Mouse (Mus musculus) urinary bladder, postnatal 14 days (tissue): ENCODE measurements around the gene Crocc2.
"Not testable (repeated sequence)": the region's sequence is repeated elsewhere in the genome, so short reads cannot be mapped to it uniquely, and the experiment has no call there.

Experiments
- DNase-seq: peaks from one replicate; pipeline ENCODE4 v3.0.0; 2021; ENCODE audit warnings: low spot score

Gene Crocc2

DNA sequence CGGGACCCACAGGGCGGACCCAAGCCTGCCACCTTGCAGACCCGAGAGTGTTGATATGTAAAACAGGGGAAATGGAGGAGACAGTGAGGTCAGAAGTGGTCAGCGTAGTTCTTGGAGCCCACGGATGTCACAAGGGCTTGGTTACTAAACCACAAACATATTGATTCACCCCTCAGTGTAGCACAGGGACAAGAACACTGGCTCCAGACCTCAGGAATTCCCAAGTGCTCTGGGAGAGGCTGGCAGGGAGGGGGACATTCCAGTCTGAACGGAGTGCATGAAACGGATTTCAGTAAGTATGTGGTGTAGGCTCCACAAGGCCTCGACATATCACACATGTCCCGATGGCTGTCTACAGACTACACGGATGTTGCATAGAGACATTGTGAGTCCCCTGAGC lies 6.6 kb upstream of the Crocc2 start:
- DNase-seq = no peak

DNA sequence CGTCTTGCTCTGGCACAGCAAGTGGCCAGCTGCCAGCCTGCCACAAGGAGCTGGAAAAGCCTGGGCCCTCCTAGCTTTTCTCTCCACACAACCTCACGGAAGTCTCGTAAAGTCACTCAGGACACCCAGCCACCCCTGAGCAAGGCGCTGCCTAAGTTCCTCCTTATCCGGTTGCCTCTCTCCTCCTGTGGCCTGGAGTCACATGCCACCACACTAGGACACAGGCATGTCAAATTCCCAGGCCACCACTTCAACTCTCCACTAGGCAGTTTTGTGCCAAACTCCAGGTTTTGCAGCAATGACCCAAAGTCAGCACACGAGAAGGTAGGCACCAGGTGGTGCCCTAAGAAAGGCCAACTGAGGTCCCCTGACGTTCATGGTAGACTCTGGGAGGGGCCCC lies 5.9 kb upstream of the Crocc2 start:
- DNase-seq = no peak

DNA sequence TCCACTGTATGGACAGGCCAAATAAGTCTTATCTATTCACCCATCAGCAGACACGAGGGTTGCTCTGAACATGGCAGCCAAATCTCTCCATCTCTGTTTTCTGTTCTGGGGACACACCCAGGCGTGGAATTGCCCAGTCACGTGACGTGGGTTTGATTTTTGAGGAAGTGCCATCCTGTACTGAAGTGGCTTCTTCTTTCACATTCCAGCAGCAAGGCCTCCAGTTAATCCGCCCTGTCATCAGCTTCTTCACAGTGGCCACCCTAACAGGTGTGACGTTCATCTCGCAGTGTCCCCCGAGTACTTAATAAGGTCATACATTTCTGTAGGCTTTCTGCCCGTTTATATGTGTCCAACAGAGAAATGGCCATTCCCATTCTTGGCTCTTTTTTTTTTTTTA lies 3.1 kb upstream of the Crocc2 start:
- DNase-seq = peak; percentile 58

DNA sequence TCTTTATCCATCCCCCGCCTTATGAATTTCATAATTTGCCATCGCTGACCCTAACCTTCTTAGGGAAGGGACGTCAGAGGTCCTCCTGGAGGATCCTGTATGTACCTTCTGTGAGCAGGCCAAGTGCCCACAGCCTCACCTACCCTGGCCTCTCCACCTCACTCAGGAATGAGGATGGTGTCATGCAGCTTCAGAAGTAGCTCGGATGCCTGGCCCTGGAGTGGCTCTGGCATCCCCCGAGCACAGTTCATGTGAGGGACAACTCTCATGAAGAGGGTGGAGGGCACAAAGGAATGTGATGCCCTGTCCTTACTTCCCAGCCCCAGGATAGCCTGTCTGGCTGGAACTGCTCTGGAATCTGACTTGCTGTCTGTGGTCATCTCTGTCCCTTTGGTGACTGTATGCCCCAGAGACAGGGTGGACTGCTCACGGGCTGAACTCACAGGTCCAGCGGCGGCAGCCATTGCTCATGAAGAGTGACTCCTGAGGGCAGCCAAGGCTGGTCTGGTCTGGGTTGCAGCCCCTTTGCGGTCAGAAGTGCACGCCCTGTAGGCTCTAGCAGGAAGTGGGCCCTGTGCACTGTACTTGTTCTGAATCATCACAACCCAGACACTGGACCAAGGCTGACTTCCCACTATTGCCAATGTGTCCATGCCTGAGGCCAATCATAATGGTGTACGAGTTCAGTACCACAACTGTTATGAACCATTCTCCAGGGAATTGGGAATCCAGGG lies 2.0 kb upstream of the Crocc2 start:
- DNase-seq = no peak

DNA sequence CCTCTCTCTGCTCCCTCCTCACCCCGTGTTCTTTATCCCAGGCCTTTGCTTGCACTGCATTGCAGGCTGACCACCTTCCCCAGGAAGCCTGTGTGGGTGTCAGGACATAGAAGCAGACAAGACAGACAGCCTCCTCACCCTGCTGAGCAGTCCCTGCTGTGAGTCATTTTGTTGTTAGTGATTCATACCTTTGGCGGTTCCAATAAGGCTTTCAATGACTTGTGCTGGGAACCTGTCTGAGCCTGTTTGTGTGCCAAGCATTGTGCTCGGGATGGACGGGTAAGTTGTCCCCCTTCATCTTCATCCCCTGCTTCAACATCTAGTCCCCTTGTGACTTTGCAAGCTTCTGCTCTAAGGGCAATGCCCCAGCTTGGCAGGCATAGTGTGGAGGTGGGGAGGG lies 5.1 kb downstream of the Crocc2 start:
- DNase-seq = peak; percentile 38

DNA sequence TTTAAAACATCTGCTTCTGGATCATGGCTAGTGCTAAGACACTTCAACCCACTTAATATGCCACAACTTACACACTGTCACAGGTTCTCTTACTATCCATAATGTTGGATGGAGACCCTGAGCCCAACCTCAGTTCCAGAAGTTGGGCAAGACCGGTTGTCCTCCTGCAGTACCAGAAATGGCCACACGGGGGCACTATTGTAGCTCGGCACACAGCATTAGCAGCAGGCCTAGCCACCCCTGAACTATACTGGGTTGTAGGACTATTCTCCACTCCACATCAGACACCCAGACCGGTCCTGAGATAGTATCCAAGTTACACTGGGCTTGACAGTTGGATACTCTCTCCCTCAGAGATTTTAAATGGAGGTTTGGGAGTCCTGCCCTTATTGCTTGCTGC lies 5.9 kb downstream of the Crocc2 start:
- DNase-seq = peak; percentile 84

DNA sequence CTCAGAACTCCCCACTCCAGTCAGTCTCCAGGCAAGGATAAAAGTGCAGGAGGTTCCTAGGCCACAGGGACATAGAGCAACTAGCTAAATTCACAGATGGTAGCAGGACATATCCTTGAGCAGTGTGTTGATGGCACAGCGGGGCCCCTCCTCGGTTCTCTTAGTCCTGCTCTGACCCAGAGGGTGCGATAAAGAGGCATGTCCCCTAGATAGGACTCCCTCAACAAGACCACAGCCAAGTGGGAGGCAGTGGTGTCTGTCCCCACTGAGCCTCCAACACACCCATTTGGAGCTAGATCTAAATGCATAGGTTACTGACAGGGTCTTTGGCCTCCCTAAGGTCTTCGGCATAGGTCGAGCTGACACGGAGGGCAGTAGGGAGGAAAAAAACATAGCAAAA lies 7.3 kb downstream of the Crocc2 start:
- DNase-seq = no peak

DNA sequence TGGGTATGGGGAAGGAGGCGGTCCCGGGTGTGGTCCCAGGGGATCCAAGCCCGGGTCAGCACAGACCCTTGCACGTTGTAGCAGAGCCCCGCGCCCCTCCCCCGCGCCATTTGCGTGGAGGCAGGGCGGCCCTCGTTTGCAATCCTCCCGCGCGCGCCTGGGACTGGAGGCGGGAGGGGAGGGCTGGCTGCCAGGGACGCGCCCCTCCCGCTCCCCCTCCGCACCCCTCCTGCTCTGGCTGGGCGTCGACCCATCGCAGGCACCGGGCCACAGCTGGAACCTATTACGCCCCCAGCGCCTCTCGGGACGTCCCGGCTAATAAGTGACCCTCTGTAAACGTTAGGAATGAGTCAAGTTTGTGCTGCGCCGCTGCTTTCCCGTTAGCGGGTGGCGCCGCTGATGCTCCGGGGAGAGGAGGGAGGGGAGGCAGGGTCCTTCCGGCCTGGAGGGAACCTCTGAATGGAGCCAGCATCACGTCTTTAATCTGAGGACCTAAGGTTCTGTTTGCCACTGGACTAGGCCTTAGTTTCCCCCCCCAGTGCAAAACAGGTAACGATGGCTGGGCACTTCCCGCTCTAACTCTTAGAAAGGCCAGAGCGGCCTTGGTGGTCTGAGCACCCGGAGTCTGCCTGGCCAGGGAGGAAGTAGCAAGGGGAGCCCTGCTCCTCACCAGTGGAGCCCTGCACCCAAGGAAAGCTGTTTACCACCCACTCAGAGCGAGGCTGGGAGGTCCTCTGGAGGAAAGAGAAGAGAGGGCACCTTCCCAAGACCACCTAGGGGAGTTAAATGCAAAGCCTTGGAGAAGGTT lies 8.2 kb downstream of the Crocc2 start:
- peak; percentile 65 for DNase-seq

DNA sequence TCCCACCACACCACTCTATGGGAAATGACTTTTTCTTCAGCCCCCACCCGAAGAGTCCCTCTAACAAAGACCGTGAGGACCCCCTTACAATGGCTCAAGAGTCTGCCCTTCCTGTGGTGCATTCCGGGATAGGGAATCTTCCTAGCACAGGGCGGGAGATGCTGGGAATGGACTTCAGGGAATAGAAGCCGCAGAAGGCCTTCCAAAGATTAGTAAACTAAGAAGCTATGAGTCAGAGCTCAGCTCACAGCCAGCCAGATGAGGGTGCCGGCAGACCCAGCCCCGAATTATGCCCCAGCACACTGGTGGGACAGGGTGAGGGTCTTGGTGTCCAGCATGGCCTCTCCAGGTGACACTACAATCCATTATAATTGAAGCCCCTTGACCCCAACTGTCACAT lies 13.8 kb downstream of the Crocc2 start:
- no peak for DNase-seq

DNA sequence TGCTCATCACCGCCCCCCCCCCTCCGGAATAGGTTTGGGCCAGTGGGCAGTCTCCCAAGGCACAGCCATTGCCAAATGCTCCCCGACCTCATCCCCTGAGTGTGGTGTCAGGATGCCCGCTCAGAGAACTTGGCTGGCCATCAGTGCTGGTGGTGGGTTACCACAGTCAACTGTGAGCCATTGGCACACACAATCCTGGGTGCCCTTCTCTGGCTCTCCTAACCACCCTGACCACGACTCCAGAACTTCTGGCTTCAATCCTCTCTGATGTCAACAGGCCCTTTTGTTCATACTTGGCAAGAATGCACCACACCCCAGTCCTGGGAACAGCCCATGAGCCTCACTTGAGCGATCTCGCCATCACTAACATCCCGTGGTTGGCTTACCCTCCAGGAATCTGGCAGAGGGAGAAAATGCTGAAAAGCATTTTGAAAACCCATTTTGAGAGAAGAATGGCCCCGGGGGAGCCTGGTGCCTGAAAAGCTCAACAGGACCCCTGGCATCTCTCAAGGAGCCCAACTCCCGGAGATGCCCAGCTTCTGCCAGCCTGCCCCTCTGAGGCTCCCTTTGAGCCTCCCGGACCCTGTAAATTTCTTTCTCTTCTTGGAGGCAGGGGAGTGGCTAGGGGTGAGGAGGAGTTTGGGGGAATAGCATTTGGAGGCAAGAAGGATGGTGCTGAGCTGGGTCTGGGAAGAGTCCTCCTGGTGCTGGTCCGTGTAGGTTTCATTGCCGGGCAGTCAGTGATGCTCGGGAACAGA lies 15.7 kb downstream of the Crocc2 start:
- no peak for DNase-seq

DNA sequence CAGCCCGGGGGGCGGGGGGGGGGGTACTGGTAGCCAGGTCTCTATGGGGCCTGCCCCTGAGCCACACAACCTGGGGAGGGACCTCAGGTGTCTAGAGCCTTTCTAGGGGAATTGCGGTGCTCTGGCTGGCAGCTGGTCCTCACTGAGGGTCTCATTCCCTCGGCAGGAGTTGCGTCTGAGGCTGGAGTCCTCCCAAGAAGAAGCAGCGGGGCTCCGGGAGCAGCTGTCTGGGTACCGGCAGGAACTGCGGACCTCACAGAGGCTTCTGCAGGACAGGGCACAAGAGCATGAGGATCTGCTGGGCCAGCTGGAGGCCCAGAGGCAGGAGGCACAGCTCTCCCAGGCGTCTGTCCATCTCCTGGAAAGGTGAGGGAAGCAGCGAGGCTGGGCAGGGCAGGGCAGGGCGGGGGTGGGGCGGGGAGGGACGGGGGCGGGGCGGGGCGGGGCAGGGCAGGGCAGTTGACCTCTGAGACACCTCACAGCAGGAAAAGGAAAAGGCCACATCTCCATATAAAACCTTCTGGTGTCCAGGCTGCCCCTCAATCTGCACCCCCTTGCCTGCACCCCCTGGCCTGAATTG lies 22.3 kb downstream of the Crocc2 start:
- no peak for DNase-seq

DNA sequence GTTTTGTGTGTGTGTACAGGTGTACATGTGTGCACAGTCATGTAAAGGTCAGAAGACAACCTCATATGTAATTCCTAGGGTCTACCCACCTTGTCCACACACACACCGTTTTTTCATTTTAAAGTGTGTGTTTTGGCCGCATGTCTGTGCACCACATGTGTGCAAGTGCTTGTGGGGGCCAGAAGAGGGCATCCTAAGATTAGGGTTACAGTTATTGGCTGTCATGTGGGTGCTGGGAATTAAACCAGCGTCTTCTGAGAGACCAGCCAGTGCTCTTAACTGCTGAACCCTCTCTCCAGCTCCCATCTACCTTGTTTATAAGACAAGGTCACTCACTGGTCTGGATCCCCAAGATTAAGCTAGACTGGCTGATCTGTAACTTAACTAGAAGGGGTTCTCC lies 26.4 kb downstream of the Crocc2 start:
- DNase-seq = no peak

DNA sequence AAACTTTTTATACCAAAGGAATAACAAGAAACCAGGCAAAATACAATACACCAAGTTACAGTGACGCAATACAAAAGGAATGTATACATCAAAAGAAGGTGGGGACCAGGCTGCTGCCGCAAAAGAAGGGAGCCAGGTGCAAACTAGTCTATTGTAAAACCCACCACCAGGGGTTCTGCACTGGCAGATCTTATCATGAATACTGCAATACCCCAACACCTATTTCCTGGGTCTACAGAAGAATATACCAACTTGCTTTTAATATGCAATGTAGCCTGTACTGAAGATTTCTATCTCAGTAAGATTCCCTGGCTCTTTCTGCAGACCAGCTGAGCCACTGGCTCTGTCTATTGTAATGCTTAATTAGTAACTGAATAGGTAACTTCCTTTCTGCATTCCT lies 28.9 kb downstream of the Crocc2 start:
- not testable (repeated sequence) for DNase-seq

DNA sequence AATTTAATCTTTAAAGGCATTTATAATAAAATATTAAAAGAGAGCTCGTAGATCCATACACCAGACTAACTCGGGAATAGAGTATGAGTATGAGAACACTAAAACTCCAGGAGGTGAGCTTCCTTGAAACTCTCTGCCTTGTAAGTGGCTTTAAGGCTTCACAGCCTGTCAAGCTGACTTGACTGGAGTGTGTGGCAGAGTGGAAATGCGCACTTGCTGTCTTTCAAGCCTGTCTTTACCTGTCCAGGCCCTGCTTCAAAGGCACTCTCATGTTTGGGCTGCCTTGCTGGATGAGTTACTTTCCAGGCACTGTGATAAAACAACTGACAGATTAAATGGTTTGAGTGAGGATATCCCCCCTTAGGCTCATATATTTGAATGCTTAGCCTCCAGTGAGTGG lies 29.4 kb downstream of the Crocc2 start:
- DNase-seq = no peak

DNA sequence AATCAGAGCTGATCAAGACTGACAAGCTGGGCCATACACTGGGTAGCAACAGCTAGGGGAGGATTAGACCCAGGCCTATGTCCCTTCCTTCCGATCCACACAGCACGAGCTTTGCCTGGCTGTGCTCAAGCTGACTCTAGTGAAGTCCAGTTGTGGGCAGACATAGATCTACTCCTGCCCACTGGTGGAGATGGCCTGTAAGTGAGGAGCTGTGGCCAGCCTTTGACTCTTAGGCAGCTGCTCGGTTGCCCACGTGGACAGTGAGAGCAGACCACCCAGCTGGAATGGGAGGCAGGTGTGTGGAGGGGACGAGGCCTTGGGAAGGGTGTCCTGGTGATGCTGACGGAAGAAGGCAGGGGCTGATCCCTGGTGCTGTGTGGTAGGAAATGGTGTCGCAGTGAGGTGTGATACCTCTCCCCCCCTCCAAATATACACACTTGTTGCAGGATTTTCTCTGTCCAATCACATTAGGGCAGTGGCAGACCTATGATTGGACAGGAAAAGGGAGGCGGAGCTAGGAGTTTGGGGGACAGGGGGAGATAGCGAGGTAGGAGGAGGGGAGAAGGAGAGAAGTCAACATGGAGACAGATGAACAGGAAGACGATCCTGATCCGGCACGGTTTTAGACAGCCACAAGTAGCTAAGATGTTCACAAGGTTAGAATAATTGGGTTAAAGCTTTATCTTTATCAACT lies 37.9 kb downstream of the Crocc2 start:
- DNase-seq = no peak

DNA sequence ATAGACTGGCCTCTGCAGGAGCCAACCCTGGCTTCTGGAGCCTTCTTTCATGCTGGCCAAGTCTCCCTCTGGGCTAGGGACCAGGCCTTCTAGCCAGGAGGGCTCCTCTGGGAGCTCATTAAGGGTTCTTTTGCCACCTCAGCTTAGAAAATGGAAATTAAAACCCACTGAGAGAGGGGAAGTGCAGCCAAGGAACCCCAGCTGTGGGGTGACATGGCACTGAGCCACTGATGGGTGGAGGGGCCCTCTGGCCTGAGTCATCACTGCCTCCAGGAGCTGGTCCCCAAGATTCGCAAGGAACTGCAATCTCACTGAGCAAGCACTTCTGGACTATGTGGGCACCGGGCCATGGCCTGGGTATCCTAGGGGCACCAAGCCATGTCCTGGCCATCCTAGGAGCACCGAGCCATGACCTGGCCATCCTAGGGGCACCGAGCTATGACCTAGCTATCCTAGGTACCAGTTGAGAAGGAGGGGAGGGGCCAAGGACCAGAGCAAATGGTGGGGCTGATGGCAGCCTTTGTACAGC lies 39.1 kb downstream of the Crocc2 start:
- DNase-seq = no peak

DNA sequence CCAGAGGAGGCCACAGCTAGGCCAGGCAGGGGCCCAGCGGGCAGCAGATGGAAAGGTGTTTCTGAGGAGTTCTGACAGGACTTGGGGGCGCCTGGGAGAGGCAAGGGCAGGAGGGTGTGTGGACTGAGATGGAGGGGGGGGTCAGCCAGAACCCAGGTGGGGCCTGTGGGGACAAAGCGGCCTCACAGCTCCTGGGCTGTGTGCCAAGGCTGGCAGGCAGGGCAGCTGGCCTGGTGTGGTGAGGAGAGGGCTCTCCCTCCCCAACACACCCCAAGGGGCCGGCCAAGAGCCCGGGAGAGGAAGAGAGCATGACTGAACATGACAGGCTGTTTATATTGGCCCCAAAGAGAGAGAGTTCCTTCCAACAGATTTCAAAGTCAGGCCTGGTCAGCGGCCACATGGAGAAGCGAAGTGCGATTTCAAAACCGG lies 41.7 kb downstream of the Crocc2 start:
- peak; percentile 91 for DNase-seq

DNA sequence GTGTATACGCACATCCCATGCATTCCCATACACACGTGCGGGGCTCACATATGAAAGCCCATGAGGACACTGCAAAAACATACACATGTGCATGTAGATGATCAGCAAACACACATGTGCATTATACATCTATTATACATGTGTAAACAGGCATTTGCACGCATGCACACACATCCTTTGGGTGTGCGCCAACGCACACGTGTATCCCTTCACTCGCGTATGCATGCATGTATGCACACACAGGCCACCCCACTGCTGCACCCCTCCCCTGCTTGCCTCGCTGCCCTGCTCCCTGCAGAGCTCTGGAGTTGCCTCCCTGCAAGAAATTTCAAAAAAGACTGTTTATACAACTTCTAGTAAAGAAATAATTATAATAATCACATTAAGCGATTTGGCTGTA lies 42.5 kb downstream of the Crocc2 start:
- DNase-seq = no peak

DNA sequence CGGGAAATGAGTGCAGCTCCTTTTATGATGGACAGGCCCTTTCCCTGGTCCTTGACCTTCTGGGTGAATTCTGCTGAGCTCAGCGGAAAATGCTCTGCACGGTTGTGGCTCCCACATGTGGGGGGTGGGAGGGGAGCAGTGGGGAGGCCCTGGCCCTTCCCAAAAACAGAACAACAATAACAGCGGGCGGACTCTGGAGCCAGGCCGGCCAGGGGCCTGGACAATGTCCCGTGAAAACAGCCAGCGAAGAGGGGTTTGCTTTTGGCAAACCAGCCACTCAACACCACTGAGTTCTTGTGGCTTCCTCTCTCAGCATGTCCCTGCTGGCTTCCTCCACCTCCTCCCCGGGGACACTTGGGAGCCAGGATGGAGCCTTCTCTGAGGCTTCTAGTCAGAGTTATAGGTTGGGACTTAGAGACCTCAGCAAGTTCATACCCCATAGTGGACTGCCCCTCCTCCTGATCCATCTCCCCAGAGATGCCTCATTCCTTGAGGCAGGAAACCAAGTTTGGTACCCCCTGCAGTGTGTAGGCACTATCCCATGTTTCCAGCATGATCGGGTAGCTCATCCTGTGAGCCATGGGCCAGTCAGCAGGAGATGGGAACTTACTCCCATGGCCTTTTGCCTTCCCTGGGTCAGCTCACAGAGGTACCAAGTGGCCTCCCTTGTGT lies 43.2 kb downstream of the Crocc2 start:
- DNase-seq = peak; percentile 21

DNA sequence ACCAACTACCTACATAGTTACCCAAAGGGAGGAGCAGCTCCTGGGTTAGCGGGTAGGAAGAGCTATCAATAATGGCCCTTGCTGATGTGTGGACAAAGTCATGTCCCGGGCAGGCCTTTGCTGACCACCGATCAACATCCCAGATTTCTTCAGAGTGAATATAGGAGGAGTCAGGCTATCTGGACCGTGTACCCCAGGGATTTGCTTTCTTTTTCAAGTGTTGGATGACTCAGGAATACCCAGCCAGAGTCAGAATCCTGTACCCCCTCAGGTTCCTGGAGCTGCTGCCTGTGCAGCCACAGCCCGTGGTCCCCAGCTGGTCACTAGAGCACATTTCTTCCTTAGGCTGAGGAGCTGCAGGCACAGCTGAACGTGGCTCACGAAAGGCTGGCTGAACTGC lies 43.9 kb downstream of the Crocc2 start:
- DNase-seq = no peak

DNA sequence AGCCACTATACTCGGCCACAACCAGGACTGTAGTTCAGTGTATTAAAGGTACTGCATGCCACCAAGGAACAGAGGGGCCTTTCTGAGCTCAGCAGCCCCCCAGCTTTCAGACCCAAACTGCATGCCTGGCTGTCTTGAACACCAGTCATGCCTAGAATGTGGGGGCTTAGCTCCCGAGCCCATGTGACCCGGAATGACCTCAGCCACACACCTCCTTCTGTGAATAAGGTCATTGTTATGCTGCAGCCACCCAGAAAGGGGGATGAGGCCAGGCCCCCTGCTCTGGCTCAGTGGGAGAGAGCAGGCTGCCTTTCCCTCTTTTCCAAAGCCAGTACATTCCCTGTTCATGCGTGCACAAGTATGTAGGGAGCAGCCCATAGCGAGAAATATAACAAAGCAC lies 46.1 kb downstream of the Crocc2 start:
- no peak for DNase-seq
